Mouse (Mus musculus): ENCODE data around the gene Slc20a1. TPM values are rescaled to one million over a fixed set of nuclear protein-coding genes. Genes with fewer than 3 reads are reported as not detected.

Slc20a1 gene
- polyA plus RNA-seq, 1 experiment from 2014 or later: 46.9 TPM

DNA sequence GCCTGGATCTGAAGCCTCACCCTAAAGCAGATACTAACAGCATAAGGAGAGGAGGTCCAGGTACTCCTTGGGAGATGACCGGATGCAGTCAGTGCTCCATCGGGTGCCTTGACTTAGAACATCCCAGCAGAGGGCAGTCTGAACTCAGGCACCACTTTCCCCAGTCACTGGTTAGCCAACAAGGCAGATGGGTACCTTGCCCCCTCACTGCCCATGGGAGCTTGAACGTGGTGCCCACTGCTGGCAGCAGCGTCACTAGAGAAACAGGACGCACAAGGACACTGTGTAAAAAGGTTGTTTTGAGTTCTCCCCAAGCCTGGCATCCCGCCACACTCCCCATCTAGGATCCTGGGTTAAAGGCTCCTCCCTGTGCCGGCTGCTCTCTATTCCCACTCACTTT lies 24.1 kb upstream of the Slc20a1 start:
- 0 out of 2 replicates have a peak, but pooled peaks have one; percentile 18 for ATAC-seq (replicated peaks; ENCODE audit: insufficient number of reproducible peaks, low FRiP score, low TSS enrichment)
- 30% methylated on average over 7 of the region's 7 CpGs for WGBS (ENCODE audit: insufficient replicate concordance)
- no peak overlapping the region for H3K4me2 ChIP-seq
- H3K9ac ChIP-seq (ENCODE audit: low read depth, low read length): no peak overlapping the region
- no peaks in the 10 kb centered on the region for H3K9me3 ChIP-seq (replicated peaks; ENCODE audit: control insufficient read depth, low read length)
- no peak overlapping the region for H3K4me3 ChIP-seq (ENCODE audit: low read depth, low read length)
- H3K27me3 ChIP-seq (ENCODE audit: control insufficient read depth, insufficient read depth, low read length): no peaks in the 10 kb centered on the region
- H3K27ac ChIP-seq (ENCODE audit: low read depth, low read length): no peak overlapping the region
- H3K4me1 ChIP-seq (ENCODE audit: control insufficient read depth, insufficient read depth, low read length): no peaks in the 10 kb centered on the region
- no peaks in the 10 kb centered on the region for H3K36me3 ChIP-seq (ENCODE audit: control insufficient read depth, insufficient read depth, low read length)

DNA sequence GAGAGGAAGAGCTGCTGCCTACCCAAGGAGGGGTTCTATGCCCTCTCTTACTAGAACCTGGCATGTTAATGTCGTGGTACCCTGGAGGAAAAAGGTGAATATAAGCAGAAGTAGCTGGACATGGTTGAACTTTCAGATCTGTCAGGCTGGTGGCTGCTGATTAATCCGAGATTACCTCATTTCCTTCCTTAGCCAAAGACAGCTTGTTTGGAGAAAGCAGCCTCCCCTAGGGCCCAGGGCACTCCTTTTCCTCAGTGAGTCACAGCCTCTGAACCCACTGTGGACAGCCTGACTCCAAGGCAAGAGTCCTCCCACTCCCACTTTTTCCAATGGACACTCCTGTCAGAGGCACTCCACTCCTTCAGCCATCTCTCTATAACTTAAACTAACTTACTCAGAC lies 22.9 kb upstream of the Slc20a1 start:
- Histone ChIP-seq H3K27me3 (ENCODE audit: control insufficient read depth, insufficient read depth, low read length) (no peaks in the 10 kb centered on the region), H3K4me1 (ENCODE audit: control insufficient read depth, insufficient read depth, low read length) (no peaks in the 10 kb centered on the region), H3K4me2 (no peak overlapping the region), H3K4me3 (ENCODE audit: low read depth, low read length) (no peak overlapping the region), H3K27ac (ENCODE audit: low read depth, low read length) (no peak overlapping the region), H3K9ac (ENCODE audit: low read depth, low read length) (no peak overlapping the region), H3K36me3 (ENCODE audit: control insufficient read depth, insufficient read depth, low read length) (no peaks in the 10 kb centered on the region), H3K9me3 (replicated peaks; ENCODE audit: control insufficient read depth, low read length) (no peaks in the 10 kb centered on the region)
- WGBS (ENCODE audit: insufficient replicate concordance): 48% methylated on average over 2 of the region's 2 CpGs
- ATAC-seq (replicated peaks; ENCODE audit: insufficient number of reproducible peaks, low FRiP score, low TSS enrichment): no peak

DNA sequence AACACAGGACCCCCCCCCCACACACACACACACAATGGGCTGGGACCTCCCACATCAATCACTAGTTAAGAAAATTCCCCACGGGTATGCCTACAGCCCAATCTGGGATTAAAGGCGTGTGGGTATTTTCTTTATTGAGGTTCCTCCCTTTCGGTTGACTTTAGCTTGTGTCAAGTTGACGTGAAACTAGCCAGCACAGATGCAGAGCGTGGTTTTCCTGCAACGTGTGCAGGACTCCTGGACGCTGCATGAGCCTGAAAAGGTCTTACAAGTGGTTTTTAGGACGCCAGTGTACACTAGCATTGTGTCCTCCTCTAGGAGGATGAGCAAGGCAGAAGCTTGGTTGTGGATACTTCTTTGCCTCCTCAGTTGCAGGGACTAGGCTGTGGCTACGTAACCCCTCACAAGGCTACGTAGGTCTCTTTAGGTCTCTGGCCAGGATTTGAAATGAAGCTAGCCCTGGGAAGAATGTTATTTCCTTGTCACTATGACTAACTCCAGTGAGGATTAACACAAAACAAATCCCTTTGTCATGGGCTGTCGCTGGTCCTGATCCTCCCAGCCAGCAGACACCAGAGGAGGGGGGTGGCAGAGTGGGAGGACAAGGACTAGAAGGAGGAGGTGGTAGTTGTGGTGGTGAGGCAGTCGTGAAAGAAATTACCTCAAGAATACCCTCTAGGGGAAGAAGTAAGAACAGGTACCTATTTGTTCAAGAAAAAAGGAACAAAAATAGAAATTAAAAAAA lies 21.7 kb upstream of the Slc20a1 start:
- no peaks in the 10 kb centered on the region for H3K4me1 ChIP-seq (ENCODE audit: control insufficient read depth, insufficient read depth, low read length)
- no peaks in the 10 kb centered on the region for H3K36me3 ChIP-seq (ENCODE audit: control insufficient read depth, insufficient read depth, low read length)
- 71% methylated on average over 12 of the region's 12 CpGs for WGBS (ENCODE audit: insufficient replicate concordance)
- no peaks in the 10 kb centered on the region for H3K27me3 ChIP-seq (ENCODE audit: control insufficient read depth, insufficient read depth, low read length)
- H3K4me2 ChIP-seq: no peak overlapping the region
- no peak overlapping the region for H3K4me3 ChIP-seq (ENCODE audit: low read depth, low read length)
- H3K9ac ChIP-seq (ENCODE audit: low read depth, low read length): no peak overlapping the region
- H3K9me3 ChIP-seq (replicated peaks; ENCODE audit: control insufficient read depth, low read length): no peaks in the 10 kb centered on the region
- no peak overlapping the region for H3K27ac ChIP-seq (ENCODE audit: low read depth, low read length)
- ATAC-seq (replicated peaks; ENCODE audit: insufficient number of reproducible peaks, low FRiP score, low TSS enrichment): no peak

DNA sequence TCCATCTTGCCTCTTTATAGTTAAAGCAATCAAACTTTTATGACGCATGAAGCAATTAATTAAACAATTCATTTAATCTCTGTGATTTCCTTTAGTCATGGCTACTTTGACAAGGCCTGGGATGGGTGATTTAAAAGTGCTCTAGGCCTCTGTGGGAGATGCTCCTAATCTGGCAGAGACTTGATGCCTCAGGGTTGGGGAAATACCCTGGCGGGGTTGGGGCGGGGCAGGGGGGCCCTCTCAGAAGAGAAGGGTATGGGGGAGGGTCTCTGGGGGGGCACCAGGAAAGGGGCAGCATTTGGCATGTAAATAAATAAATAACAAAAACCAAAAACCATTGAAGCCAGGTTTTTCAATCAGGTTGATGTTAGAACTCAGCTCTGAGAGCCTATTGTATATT lies 20.9 kb upstream of the Slc20a1 start:
- H3K4me3 ChIP-seq (ENCODE audit: low read depth, low read length): no peak overlapping the region
- no peak overlapping the region for H3K27ac ChIP-seq (ENCODE audit: low read depth, low read length)
- no peak overlapping the region for H3K4me2 ChIP-seq
- 63% methylated on average over 3 of the region's 3 CpGs for WGBS (ENCODE audit: insufficient replicate concordance)
- no peaks in the 10 kb centered on the region for H3K4me1 ChIP-seq (ENCODE audit: control insufficient read depth, insufficient read depth, low read length)
- H3K9me3 ChIP-seq (replicated peaks; ENCODE audit: control insufficient read depth, low read length): no peaks in the 10 kb centered on the region
- H3K36me3 ChIP-seq (ENCODE audit: control insufficient read depth, insufficient read depth, low read length): no peaks in the 10 kb centered on the region
- no peak overlapping the region for H3K9ac ChIP-seq (ENCODE audit: low read depth, low read length)
- no peak for ATAC-seq (replicated peaks; ENCODE audit: insufficient number of reproducible peaks, low FRiP score, low TSS enrichment)
- no peaks in the 10 kb centered on the region for H3K27me3 ChIP-seq (ENCODE audit: control insufficient read depth, insufficient read depth, low read length)

DNA sequence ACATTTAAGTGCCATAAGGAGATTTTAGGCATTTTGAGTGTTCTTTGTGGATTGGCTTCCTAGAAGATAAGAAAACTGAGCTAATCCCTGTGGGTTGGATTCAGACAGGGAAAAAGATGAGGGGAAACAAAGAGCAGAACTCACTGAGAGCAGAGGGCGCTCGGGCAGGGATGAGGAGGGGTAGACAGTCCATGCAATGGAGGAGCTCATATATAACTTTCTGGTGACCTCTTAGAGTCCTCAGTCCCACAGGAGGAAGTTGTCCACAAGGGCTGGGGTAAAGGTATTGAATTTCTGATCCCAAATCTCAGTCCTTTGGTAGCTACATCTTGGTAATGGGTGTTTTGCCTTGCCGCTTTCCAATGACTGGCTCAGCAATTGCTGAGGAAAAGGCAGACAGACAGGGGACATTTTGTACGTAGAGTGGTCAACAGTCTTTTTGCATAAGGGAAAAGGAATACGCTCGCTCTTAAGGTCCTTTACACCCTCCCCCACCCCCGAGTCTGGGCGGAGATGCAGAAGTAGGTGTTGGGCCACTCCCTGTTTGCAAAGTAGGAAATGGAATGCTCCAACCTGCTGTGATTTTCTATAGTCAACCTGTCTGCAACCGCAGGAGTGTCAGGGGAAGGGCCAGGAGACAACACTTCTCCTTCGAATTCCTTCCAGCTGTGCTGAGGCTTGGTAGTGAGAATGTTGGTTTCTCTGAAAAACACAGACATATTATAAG lies 20.2 kb upstream of the Slc20a1 start:
- Histone ChIP-seq H3K4me1 (ENCODE audit: control insufficient read depth, insufficient read depth, low read length) (no peaks in the 10 kb centered on the region), H3K27ac (ENCODE audit: low read depth, low read length) (no peak overlapping the region), H3K27me3 (ENCODE audit: control insufficient read depth, insufficient read depth, low read length) (no peaks in the 10 kb centered on the region), H3K4me2 (no peak overlapping the region), H3K36me3 (ENCODE audit: control insufficient read depth, insufficient read depth, low read length) (no peaks in the 10 kb centered on the region), H3K4me3 (ENCODE audit: low read depth, low read length) (no peak overlapping the region), H3K9me3 (replicated peaks; ENCODE audit: control insufficient read depth, low read length) (no peaks in the 10 kb centered on the region), H3K9ac (ENCODE audit: low read depth, low read length) (no peak overlapping the region)
- ATAC-seq (replicated peaks; ENCODE audit: insufficient number of reproducible peaks, low FRiP score, low TSS enrichment): no peak
- WGBS (ENCODE audit: insufficient replicate concordance): 40% methylated on average over 10 of the region's 10 CpGs

DNA sequence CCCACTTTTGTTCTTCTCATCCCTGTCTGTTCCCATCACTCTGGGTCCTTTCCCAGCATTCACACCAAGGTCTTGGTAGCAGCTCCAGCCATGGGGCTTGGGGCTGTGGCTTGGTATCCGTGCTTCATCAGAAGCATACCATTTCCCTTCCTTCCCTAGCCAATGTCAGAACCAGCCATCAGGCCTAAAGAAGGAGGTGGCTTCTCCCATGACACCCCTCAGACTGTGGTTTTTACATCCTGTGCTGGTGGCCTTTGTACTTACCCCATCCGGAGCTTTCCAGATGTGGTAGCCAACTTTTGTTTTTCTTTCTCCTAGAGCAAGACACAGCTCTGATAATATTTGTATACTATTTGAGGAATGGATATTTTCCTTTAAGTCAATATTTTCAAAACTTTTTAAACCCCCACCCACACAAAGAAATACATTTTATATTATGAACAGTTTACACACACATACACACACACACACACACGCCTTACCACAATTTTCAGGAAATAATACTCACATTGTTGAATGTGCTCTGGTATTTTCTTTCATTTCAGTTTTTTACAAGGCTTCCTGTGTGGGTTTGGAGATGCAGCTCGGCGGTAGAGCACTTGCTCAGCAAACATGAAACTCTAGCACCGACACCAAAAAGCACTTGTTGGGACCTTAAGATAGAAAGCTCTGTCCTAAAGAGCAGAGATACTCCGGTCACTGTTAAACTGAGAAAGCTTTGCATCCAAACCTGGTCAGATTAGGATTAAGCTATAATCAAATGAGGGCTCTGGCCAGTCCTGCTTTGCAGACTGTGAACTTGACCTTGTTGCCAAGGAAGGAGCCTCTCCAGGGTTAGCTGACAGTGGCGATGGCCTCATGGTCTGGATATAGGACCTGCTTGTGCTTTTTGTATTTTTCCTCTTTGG lies 18.4 kb upstream of the Slc20a1 start:
- ATAC-seq (replicated peaks; ENCODE audit: insufficient number of reproducible peaks, low FRiP score, low TSS enrichment): no peak
- 75% methylated on average over 8 of the region's 8 CpGs for WGBS (ENCODE audit: insufficient replicate concordance)

DNA sequence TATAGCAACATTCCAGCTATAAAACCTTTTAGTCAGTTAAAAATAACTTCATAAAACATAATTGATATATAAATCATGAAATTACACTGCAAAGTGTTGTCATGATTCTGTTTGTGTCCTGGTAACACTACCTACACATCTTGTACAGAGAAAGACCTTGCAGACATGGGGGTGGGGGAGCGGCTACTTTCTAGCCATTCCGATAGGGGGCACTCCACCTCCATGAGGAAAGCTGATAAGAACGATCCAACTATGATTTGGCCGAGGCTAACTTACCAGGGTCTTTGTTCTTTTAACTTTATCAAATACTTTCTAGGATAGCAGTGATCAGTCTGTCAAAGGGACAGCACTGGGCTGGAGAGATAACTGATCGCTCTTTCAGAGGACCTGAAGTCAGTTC lies 17.1 kb upstream of the Slc20a1 start:
- Histone ChIP-seq H3K9ac (ENCODE audit: low read depth, low read length) (no peak overlapping the region), H3K36me3 (ENCODE audit: control insufficient read depth, insufficient read depth, low read length) (no peaks in the 10 kb centered on the region), H3K27me3 (ENCODE audit: control insufficient read depth, insufficient read depth, low read length) (no peaks in the 10 kb centered on the region), H3K27ac (ENCODE audit: low read depth, low read length) (no peak overlapping the region), H3K4me2 (no peak overlapping the region), H3K4me1 (ENCODE audit: control insufficient read depth, insufficient read depth, low read length) (peaks cover 4% of the 10 kb centered on the region), H3K9me3 (replicated peaks; ENCODE audit: control insufficient read depth, low read length) (no peaks in the 10 kb centered on the region), H3K4me3 (ENCODE audit: low read depth, low read length) (no peak overlapping the region)
- ATAC-seq (replicated peaks; ENCODE audit: insufficient number of reproducible peaks, low FRiP score, low TSS enrichment): no peak
- 78% methylated on average over 5 of the region's 5 CpGs for WGBS (ENCODE audit: insufficient replicate concordance)

More for the DNA sequence above, 18.4 kb upstream of the Slc20a1 start:
- no peak overlapping the region for H3K9ac ChIP-seq (ENCODE audit: low read depth, low read length)
- no peak overlapping the region for H3K27ac ChIP-seq (ENCODE audit: low read depth, low read length)
- no peaks in the 10 kb centered on the region for H3K9me3 ChIP-seq (replicated peaks; ENCODE audit: control insufficient read depth, low read length)
- no peaks in the 10 kb centered on the region for H3K27me3 ChIP-seq (ENCODE audit: control insufficient read depth, insufficient read depth, low read length)
- H3K4me1 ChIP-seq (ENCODE audit: control insufficient read depth, insufficient read depth, low read length): peaks cover 4% of the 10 kb centered on the region
- no peaks in the 10 kb centered on the region for H3K36me3 ChIP-seq (ENCODE audit: control insufficient read depth, insufficient read depth, low read length)
- H3K4me3 ChIP-seq (ENCODE audit: low read depth, low read length): no peak overlapping the region
- H3K4me2 ChIP-seq: no peak overlapping the region

DNA sequence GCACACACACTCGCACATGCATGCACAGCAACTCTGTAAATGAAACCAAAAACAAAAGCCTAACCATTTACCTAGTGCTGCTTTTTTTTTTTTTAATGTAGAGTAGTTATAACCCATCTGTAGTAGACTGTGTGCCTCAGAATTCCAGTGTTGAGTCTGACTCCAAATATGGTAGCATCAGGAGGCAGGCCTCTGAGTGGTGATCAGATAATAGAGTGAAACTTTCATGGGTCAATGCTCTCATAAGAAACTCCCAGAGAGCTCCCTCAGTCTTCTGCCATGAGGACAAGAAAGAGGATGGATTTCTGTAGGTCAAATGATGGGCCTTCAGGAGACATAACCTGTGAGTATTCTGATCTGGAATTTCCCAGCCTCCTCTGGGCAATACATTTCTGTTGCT lies 16.2 kb upstream of the Slc20a1 start:
- Histone ChIP-seq H3K36me3 (ENCODE audit: control insufficient read depth, insufficient read depth, low read length) (no peaks in the 10 kb centered on the region), H3K4me1 (ENCODE audit: control insufficient read depth, insufficient read depth, low read length) (peaks cover 4% of the 10 kb centered on the region), H3K9me3 (replicated peaks; ENCODE audit: control insufficient read depth, low read length) (no peaks in the 10 kb centered on the region), H3K4me3 (ENCODE audit: low read depth, low read length) (no peak overlapping the region), H3K27ac (ENCODE audit: low read depth, low read length) (no peak overlapping the region), H3K27me3 (ENCODE audit: control insufficient read depth, insufficient read depth, low read length) (no peaks in the 10 kb centered on the region), H3K4me2 (no peak overlapping the region), H3K9ac (ENCODE audit: low read depth, low read length) (no peak overlapping the region)
- 91% methylated on average over 1 of the region's 1 CpGs for WGBS (ENCODE audit: insufficient replicate concordance)
- ATAC-seq (replicated peaks; ENCODE audit: insufficient number of reproducible peaks, low FRiP score, low TSS enrichment): no peak

All from heart, embryonic 11.5 days (tissue).